Mouse (Mus musculus): ENCODE measurements at regions not wholly inside any gene's neighbourhood (a gene's known extent, or its start where the extent isn't known, plus 50 kb on each side); places are given as distances from the start of the nearest gene placed in this dataset.

DNA sequence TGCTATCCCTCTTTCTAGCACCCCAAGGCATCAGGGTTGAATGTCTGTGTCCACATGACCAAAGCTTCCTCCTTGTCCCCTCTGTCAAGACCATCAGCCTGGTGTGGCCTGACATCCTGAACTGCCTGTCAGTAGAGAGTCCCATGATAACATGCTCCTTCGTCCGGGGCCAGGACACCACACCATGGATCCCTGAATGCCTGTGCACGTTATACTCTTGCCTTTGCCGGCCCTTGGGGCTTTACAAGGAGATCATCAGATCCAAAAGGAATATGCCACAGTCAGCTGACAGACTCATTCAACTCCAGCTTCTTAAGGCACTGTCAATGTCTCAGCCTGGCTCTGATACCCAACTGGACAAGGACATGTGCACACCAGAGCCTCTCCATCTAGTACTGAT is 493.5 kb downstream of the Fam19a5 start:
- WGBS: 92% methylated on average over 4 of the region's 4 CpGs
- Histone ChIP-seq H3K9ac (no peak overlapping the region), H3K27ac (no peak overlapping the region), H3K36me3 (ENCODE audit: poor library complexity, severe bottlenecking) (no peaks in the 10 kb centered on the region), H3K4me3 (no peak overlapping the region), H3K9me3 (replicated peaks) (no peaks in the 10 kb centered on the region), H3K4me1 (peaks cover 14% of the 10 kb centered on the region), H3K27me3 (no peaks in the 10 kb centered on the region; the same call in 1 of the 2 replicates), H3K4me2 (no peak overlapping the region)
- no peak for ATAC-seq

DNA sequence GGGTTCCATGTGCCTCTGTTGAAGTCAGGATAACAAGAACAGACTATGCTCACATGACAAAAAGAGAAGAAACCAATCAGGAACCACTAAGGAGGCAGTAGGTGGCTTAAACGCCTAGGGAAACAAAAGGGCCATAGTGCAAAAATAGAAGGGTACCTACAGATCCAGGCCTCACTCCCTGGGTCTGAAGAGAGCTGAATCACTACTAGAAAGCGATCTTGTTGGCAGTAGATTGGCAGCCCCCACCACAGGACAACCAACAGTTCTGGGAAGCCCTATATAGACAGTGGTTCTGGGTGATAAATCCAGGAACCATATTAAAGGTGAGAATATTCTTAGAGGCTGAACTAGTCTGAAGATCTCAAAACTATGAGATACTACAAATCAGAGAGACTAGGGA is 498.7 kb downstream of the Fam19a5 start:
- no peaks in the 10 kb centered on the region for H3K27me3 ChIP-seq
- 75% methylated on average over 2 of the region's 2 CpGs for WGBS
- no peak for ATAC-seq

DNA sequence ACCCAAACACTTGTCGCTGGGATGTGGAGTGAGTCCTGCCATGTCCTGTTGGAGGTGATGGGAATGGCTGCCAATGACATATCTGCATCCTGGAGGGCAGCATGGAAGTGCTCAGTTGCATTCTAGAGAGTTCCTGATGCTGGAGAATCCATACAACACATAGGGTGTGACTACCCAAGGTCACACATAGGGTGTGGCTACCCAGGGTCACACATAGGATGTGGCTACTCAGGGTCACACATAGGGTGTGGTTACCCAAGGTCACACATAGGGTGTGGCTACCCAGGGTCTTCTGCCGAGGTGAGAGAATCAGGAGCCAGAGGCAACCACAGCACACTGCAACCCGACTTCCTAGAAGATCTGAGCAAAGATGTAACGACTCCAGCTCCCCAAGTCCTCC is 514.0 kb downstream of the Fam19a5 start:
- no peak for ATAC-seq

More for the DNA sequence above, 498.7 kb downstream of the Fam19a5 start:
- no peak overlapping the region for H3K4me2 ChIP-seq
- no peak overlapping the region for H3K4me3 ChIP-seq
- no peak overlapping the region for H3K9ac ChIP-seq
- no peaks in the 10 kb centered on the region for H3K36me3 ChIP-seq (ENCODE audit: poor library complexity, severe bottlenecking)
- no peak overlapping the region for H3K27ac ChIP-seq
- no peaks in the 10 kb centered on the region for H3K9me3 ChIP-seq (replicated peaks)
- no peaks in the 10 kb centered on the region for H3K4me1 ChIP-seq

DNA sequence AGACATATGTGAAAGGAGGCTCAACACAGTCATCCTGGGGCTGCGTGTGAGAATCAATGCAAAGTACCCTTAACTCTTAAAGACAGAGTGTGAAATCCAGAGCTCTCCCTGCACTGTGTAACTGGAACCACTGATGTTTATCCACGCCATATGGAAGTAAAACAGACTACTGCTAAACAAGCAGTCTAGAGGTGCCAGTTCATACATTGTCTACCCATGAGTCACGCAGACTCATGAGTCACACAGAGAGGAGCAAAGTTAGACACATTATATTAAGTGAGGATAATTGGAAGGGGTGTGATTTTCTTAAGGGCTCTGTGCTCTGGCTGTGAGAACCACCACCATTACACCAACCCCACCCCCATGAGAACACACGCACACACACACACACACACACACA is 516.8 kb downstream of the Fam19a5 start:
- H3K9ac ChIP-seq: no peak overlapping the region
- no peaks in the 10 kb centered on the region for H3K36me3 ChIP-seq (ENCODE audit: poor library complexity, severe bottlenecking)
- no peaks in the 10 kb centered on the region for H3K9me3 ChIP-seq (replicated peaks)
- H3K4me1 ChIP-seq: no peaks in the 10 kb centered on the region
- H3K27me3 ChIP-seq: no peaks in the 10 kb centered on the region
- H3K4me3 ChIP-seq: no peak overlapping the region
- WGBS: 87% methylated on average over 4 of the region's 4 CpGs
- ATAC-seq: no peak
- no peak overlapping the region for H3K27ac ChIP-seq
- H3K4me2 ChIP-seq: no peak overlapping the region

More for the DNA sequence above, 514.0 kb downstream of the Fam19a5 start:
- 76% methylated on average over 4 of the region's 4 CpGs for WGBS
- no peak overlapping the region for H3K27ac ChIP-seq
- H3K27me3 ChIP-seq: no peaks in the 10 kb centered on the region
- no peak overlapping the region for H3K9ac ChIP-seq
- no peaks in the 10 kb centered on the region for H3K4me1 ChIP-seq
- H3K9me3 ChIP-seq (replicated peaks): no peaks in the 10 kb centered on the region
- H3K4me2 ChIP-seq: no peak overlapping the region
- no peaks in the 10 kb centered on the region for H3K36me3 ChIP-seq (ENCODE audit: poor library complexity, severe bottlenecking)
- H3K4me3 ChIP-seq: no peak overlapping the region

DNA sequence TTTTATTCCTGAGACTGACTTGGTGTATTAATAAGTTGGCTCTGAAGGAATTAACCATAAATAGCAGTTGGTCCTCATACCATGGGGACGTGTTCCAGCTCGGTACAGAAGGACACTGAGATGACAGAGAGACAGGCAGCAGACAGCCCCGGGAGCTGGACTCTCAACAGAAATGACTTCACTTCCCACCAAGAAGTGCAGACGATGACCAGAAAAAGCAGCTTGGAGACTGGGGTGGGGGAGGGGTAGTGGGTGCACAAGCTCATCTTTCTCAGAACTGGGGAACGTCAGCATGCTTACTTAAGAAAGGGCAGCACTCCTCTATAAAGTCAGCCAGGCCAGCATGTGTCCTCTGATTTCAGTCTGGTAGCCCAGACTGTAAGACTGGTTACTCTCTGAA is 518.9 kb downstream of the Fam19a5 start:
- 84% methylated on average over 5 of the region's 5 CpGs for WGBS
- Histone ChIP-seq H3K4me3 (no peak overlapping the region), H3K4me1 (peaks cover 1% of the 10 kb centered on the region; the same call in 1 of the 2 replicates), H3K9ac (no peak overlapping the region), H3K27me3 (no peaks in the 10 kb centered on the region), H3K9me3 (replicated peaks) (no peaks in the 10 kb centered on the region), H3K27ac (no peak overlapping the region), H3K36me3 (ENCODE audit: poor library complexity, severe bottlenecking) (no peaks in the 10 kb centered on the region), H3K4me2 (no peak overlapping the region)
- no peak for ATAC-seq

DNA sequence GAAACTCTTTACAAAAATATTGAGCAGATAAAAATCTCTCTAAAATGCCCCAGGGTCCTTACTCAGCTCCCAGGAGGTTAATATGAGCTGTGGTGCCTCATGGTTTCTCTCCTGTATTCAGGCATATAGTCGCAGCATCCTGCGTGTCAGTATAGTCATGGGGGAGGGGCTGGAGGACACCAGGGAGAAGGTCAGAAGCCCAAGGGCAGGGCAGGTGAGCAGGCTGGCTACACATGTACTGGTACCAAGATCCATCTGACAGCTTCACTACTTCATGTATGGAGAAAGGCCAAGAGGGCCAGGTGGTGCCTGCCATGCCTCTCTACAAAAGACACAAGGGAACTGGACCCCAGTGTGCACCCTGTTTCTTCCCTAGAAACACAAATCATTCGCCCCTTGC is 524.4 kb downstream of the Fam19a5 start:
- WGBS: 70% methylated on average over 3 of the region's 3 CpGs
- H3K27me3 ChIP-seq: no peaks in the 10 kb centered on the region
- peaks cover 5% of the 10 kb centered on the region; the same call in 1 of the 2 replicates for H3K4me1 ChIP-seq
- no peak overlapping the region for H3K27ac ChIP-seq
- H3K36me3 ChIP-seq (ENCODE audit: poor library complexity, severe bottlenecking): no peaks in the 10 kb centered on the region
- ATAC-seq: no peak
- no peaks in the 10 kb centered on the region for H3K9me3 ChIP-seq (replicated peaks)
- H3K4me3 ChIP-seq: no peak overlapping the region
- no peak overlapping the region for H3K9ac ChIP-seq
- H3K4me2 ChIP-seq: no peak overlapping the region

DNA sequence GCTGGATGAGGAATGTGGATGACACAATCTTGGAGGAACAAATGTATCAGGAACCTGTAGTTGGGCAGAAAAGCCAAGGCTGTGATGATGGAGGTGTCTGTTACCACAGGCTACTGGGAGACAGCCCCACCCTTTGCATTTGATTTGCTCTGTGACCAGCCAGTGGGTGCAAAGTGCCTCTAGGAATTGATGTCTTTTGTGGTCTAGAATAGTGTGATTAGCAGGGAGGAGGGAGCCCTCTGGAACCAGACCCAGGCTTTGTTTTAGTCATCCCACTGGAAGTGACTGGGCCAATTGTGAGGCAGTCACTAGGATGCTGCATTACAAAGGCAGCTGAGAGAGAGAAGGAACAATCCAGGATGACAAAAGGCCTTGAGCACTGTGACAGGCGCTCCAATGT is 527.4 kb upstream of the Zdhhc25 start:
- ATAC-seq: no peak
- H3K27me3 ChIP-seq: no peaks in the 10 kb centered on the region
- H3K27ac ChIP-seq: no peak overlapping the region
- WGBS: 23% methylated on average over 1 of the region's 1 CpGs
- H3K4me2 ChIP-seq: no peak overlapping the region
- peaks cover 5% of the 10 kb centered on the region; the same call in 1 of the 2 replicates for H3K4me1 ChIP-seq
- no peaks in the 10 kb centered on the region for H3K9me3 ChIP-seq (replicated peaks)
- H3K9ac ChIP-seq: no peak overlapping the region
- H3K36me3 ChIP-seq (ENCODE audit: poor library complexity, severe bottlenecking): no peaks in the 10 kb centered on the region
- no peak overlapping the region for H3K4me3 ChIP-seq

DNA sequence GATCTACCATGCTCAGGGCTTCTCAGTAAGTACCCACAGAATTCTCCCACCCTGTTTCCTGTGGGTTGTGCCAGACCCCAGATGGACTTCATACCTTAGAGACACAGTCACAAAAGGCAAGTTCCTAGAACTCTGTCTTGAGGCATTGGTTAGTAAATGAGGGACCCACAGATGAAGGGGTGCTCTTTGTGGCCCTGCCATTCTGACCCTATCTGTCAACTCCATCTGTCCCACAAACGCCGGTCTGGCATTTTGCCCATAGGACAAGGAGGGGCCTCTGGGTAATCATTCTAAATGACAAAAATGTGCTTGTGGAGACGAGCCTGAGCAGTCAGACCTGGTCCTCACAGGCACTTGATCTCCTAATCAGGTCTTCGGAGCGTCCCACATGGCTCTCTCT is 516.2 kb upstream of the Zdhhc25 start:
- 68% methylated on average over 5 of the region's 5 CpGs for WGBS

DNA sequence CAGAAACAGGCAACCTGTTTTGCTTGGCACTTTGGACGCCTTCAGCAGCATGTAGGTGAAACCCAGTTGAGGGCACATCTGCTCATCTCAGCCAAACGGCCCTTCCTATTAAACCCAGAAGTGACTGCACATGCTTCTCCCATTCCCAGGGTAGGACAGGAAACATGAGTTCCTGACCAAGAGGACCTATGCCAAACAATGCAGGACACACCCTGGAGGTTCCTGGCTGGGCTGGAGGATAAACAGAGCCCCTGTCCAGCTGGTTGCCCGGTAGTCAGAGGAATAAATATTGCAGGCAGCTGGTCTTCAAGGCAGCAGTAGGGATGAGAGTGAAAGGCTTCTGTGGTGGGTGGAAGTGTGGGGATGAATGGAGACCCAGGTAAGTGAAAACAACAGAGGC is 514.5 kb upstream of the Zdhhc25 start:
- H3K9me3 ChIP-seq (replicated peaks): no peaks in the 10 kb centered on the region
- H3K4me1 ChIP-seq: peaks cover 18% of the 10 kb centered on the region
- H3K9ac ChIP-seq: no peak overlapping the region
- no peak overlapping the region for H3K27ac ChIP-seq
- no peak overlapping the region for H3K4me2 ChIP-seq
- WGBS: 83% methylated on average over 3 of the region's 3 CpGs
- H3K27me3 ChIP-seq: no peaks in the 10 kb centered on the region
- H3K4me3 ChIP-seq: no peak overlapping the region
- no peak for ATAC-seq
- no peaks in the 10 kb centered on the region for H3K36me3 ChIP-seq (ENCODE audit: poor library complexity, severe bottlenecking)

More for the DNA sequence above, 516.2 kb upstream of the Zdhhc25 start:
- H3K4me1 ChIP-seq: peaks cover 13% of the 10 kb centered on the region
- no peak overlapping the region for H3K9ac ChIP-seq
- H3K4me3 ChIP-seq: no peak overlapping the region
- no peaks in the 10 kb centered on the region for H3K27me3 ChIP-seq
- H3K36me3 ChIP-seq (ENCODE audit: poor library complexity, severe bottlenecking): no peaks in the 10 kb centered on the region
- no peak overlapping the region for H3K4me2 ChIP-seq
- no peak overlapping the region for H3K27ac ChIP-seq
- no peak for ATAC-seq
- no peaks in the 10 kb centered on the region for H3K9me3 ChIP-seq (replicated peaks)

DNA sequence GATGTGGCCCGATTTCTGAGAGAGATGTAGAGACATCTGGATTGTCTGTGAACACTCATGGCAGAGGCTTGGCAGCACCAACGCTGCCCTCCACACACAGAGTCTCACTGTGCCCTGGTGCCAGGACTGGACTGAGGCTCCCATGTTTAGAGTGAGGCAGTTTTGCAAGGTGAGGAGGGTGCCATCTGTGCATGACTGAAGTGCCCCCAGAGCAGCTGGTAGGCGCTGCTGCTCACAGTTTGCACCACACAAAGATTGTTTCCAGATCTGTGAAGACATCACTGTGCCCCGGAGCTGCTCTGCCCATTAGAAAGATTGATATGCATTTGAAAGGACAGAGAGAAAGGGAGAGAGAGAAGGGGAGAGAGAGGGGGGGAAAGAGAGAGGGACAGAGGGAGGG is 510.6 kb upstream of the Zdhhc25 start:
- WGBS: 47% methylated on average over 4 of the region's 4 CpGs
- Histone ChIP-seq H3K27ac (no peak overlapping the region), H3K9ac (no peak overlapping the region), H3K4me1 (peaks cover 7% of the 10 kb centered on the region; the same call in 1 of the 2 replicates), H3K36me3 (ENCODE audit: poor library complexity, severe bottlenecking) (no peaks in the 10 kb centered on the region), H3K4me2 (no peak overlapping the region), H3K27me3 (no peaks in the 10 kb centered on the region), H3K9me3 (replicated peaks) (peaks cover 14% of the 10 kb centered on the region), H3K4me3 (no peak overlapping the region)
- ATAC-seq: peak; percentile 19; the same call in 1 of the 2 replicates

DNA sequence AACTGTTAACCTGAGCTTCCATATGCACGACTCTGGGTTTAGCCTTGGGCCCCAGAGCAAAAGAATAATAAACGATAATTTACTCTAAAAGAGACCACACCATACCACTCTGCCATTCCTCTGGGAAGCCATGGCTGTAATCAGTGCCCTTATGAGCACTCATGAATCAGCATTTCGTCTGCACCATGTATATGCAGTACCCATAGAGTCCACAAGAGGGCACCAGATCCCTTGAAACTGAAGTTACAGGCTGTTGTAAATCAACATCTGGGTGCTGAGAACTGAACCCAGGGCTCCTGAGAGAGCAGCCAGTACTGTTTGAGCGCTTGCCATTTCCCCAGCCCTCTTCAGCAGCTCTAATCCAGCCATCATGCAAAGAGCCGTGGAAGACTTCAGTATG is 508.7 kb upstream of the Zdhhc25 start:
- no peak for ATAC-seq
- no peaks in the 10 kb centered on the region for H3K36me3 ChIP-seq (ENCODE audit: poor library complexity, severe bottlenecking)
- H3K4me3 ChIP-seq: no peak overlapping the region
- peaks cover 14% of the 10 kb centered on the region for H3K9me3 ChIP-seq (replicated peaks)
- no peak overlapping the region for H3K27ac ChIP-seq
- WGBS: 93% methylated on average over 5 of the region's 5 CpGs
- peaks cover 6% of the 10 kb centered on the region; the same call in 1 of the 2 replicates for H3K4me1 ChIP-seq
- no peak overlapping the region for H3K9ac ChIP-seq
- H3K27me3 ChIP-seq: no peaks in the 10 kb centered on the region
- no peak overlapping the region for H3K4me2 ChIP-seq

DNA sequence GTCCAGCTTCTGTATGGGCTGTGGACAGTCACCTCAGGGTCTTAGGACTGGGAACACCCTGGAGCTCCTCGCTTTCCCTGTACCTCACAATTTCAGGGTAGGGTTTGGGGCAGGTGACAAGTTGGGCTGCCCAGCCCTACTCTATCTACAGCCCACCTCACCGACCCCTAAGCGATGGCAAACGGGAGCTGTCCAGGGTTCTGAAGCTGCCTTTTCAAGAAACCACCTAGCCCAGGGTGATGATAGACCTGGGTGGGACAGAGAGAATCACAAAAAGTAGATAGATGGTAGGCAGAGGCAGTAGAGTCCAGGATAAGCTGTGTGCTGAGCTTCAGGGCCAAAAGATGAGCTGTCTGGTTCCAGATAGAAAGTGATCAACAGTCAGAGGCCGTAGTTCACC is 479.7 kb upstream of the Zdhhc25 start:
- no peaks in the 10 kb centered on the region for H3K36me3 ChIP-seq (ENCODE audit: poor library complexity, severe bottlenecking)
- no peak for ATAC-seq
- no peaks in the 10 kb centered on the region for H3K9me3 ChIP-seq (replicated peaks)
- H3K4me1 ChIP-seq: no peaks in the 10 kb centered on the region
- H3K4me3 ChIP-seq: no peak overlapping the region
- 55% methylated on average over 5 of the region's 5 CpGs for WGBS
- H3K9ac ChIP-seq: no peak overlapping the region
- no peaks in the 10 kb centered on the region for H3K27me3 ChIP-seq
- H3K4me2 ChIP-seq: no peak overlapping the region
- no peak overlapping the region for H3K27ac ChIP-seq

DNA sequence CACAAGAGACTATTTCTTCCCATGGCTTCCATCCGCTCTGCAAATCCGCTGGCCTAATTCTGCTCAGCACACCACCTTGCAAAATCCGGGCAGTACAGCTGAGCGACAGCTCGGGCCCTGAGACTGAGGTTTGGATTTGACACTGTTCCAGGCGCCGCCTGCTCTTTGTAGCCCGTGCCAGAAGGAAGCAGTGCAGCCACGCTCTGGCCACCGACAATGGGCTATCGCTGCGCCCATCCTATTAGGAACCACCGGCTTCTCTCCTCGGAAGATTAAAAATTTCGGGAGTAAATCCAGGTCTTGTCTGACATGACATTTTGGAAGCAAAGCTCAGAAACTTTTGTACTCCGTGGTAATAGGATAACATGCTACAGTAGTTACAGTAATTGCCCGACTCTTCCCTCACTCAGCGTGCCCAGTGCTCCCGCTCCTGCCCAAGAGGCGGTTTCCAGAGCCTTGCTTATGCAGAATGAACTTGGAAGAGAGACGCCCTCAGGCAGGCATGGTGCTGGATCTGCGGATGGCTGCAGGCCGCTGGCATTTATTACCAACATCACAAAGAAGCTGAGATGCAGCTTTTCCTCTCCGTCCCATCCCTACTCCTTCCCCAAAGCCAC is 476.1 kb upstream of the Zdhhc25 start:
- no peak for ATAC-seq
- 76% methylated on average over 24 of the region's 24 CpGs for WGBS

More for the DNA sequence above, 476.1 kb upstream of the Zdhhc25 start:
- Histone ChIP-seq H3K9ac (no peak overlapping the region), H3K4me2 (no peak overlapping the region), H3K9me3 (replicated peaks) (no peaks in the 10 kb centered on the region), H3K36me3 (ENCODE audit: poor library complexity, severe bottlenecking) (no peaks in the 10 kb centered on the region), H3K4me1 (no peaks in the 10 kb centered on the region), H3K27me3 (no peaks in the 10 kb centered on the region), H3K27ac (no peak overlapping the region), H3K4me3 (no peak overlapping the region)
